Mouse (Mus musculus) heart, embryonic 12.5 days (tissue): ENCODE data around the gene Napsa. TPM values are rescaled to one million over a fixed set of nuclear protein-coding genes. Genes with fewer than 3 reads are reported as not detected.

Source experiments
- ATAC-seq: fragments of 200-750 bp; cut with Nextera tagmentation; 2 replicates; pipeline ENCODE4 v1.8.0; 2017; ENCODE audit warnings: moderate TSS enrichment, moderate library complexity; ENCODE audit not compliant: insufficient number of reproducible peaks, low FRiP score
- H3K27ac ChIP-seq: fragments of 300-500 bp; sonication (generic); 2 replicates; pipeline ENCODE4 v1.5.1; 2016; ENCODE audit warnings: mild to moderate bottlenecking, moderate library complexity; ENCODE audit not compliant: poor library complexity, severe bottlenecking
- H3K27me3 ChIP-seq: fragments of 300-500 bp; sonication (generic); replicated peaks from 2 replicates; pipeline ENCODE4 v1.6.1; 2016; ENCODE audit warnings: mild to moderate bottlenecking, moderate library complexity
- H3K36me3 ChIP-seq: fragments of 300-500 bp; sonication (generic); 2 replicates; pipeline ENCODE4 v1.6.1; 2016; ENCODE audit warnings: mild to moderate bottlenecking, moderate library complexity
- H3K4me1 ChIP-seq: fragments of 300-500 bp; sonication (generic); replicated peaks from 2 replicates; pipeline ENCODE4 v1.6.1; 2016; ENCODE audit warnings: mild to moderate bottlenecking
- H3K4me2 ChIP-seq: fragments of 300-500 bp; sonication (generic); 2 replicates; pipeline ENCODE4 v1.6.1; 2016; ENCODE audit warnings: mild to moderate bottlenecking, moderate library complexity
- H3K4me3 ChIP-seq: fragments of 300-500 bp; sonication (generic); 2 replicates; pipeline ENCODE4 v1.5.1; 2016; ENCODE audit warnings: mild to moderate bottlenecking
- H3K9ac ChIP-seq: fragments of 300-500 bp; sonication (generic); 2 replicates; pipeline ENCODE4 v1.6.1; 2016; ENCODE audit warnings: mild to moderate bottlenecking, moderate library complexity
- H3K9me3 ChIP-seq: fragments of 300-500 bp; sonication (generic); replicated peaks from 2 replicates; pipeline ENCODE4 v1.6.1; 2016; ENCODE audit warnings: mild to moderate bottlenecking, moderate library complexity
- WGBS: fragments of 180-500 bp; shearing (Covaris S2); methylation state at CpG from one replicate; pipeline ENCODE4 v1.1.7; 2016; 5-methylcytosine and 5-hydroxymethylcytosine counted together
- polyA plus RNA-seq: library from polyadenylated mRNA; unstranded; fragments of >200 nt; fragmentation: Nextera tagmentation; extraction: Ambion mirVana; gene quantifications from 2 replicates; pipeline ENCODE4 v1.2.1, GENCODE M21; 2016

Gene Napsa
- polyA plus RNA-seq, 1 experiment from 2014 or later = not detected

- H3K4me1 ChIP-seq = peaks cover 13% of the 10 kb centered on the region
- no peak overlapping the region for H3K9ac ChIP-seq
- WGBS = 73% methylated on average over 12 of the region's 12 CpGs
- no peaks in the 10 kb centered on the region; the same call in 1 of the 2 replicates for H3K9me3 ChIP-seq
- no peak overlapping the region for H3K4me2 ChIP-seq
- H3K36me3 ChIP-seq = peaks cover 62% of the 10 kb centered on the region
- no peak overlapping the region for H3K4me3 ChIP-seq
- no peak overlapping the region for H3K27ac ChIP-seq
- H3K27me3 ChIP-seq = no peaks in the 10 kb centered on the region
- ATAC-seq = no peak
These were observed 29.1 kb upstream of the Napsa start for GRCm38 (mm10) chr7:44543071-44543470.

GRCm38 (mm10) chr7:44546274-44546673, 25.9 kb upstream of the Napsa start:
- WGBS = 92% methylated on average over 3 of the region's 3 CpGs
- Histone ChIP-seq H3K4me3 (no peak overlapping the region), H3K9me3 (no peaks in the 10 kb centered on the region; the same call in 1 of the 2 replicates), H3K27ac (no peak overlapping the region), H3K36me3 (peaks cover 51% of the 10 kb centered on the region), H3K4me1 (peaks cover 13% of the 10 kb centered on the region), H3K27me3 (no peaks in the 10 kb centered on the region), H3K4me2 (no peak overlapping the region), H3K9ac (no peak overlapping the region)
- no peak for ATAC-seq

- 98% methylated on average over 13 of the region's 13 CpGs for whole genome bisulfite sequencing
- Histone ChIP-seq H3K4me1 (peaks cover 13% of the 10 kb centered on the region), H3K36me3 (peaks cover 51% of the 10 kb centered on the region), H3K4me3 (peak overlapping the region; percentile 65; the same call in 1 of the 2 replicates), H3K27ac (no peak overlapping the region), H3K9ac (peak overlapping the region; percentile 76), H3K9me3 (no peaks in the 10 kb centered on the region; the same call in 1 of the 2 replicates), H3K27me3 (no peaks in the 10 kb centered on the region), H3K4me2 (peak overlapping the region; percentile 78)
- no peak for ATAC-seq
These were observed 25.1 kb upstream of the Napsa start for GRCm38 (mm10) chr7:44547041-44547440.

- no peak for ATAC-seq
- Histone ChIP-seq H3K4me3 (peak overlapping the region; percentile 65), H3K4me2 (peak overlapping the region; percentile 78), H3K27me3 (no peaks in the 10 kb centered on the region), H3K36me3 (peaks cover 49% of the 10 kb centered on the region), H3K4me1 (peaks cover 16% of the 10 kb centered on the region), H3K27ac (no peak overlapping the region), H3K9me3 (no peaks in the 10 kb centered on the region; the same call in 1 of the 2 replicates), H3K9ac (peak overlapping the region; percentile 76)
- 21% methylated on average over 5 of the region's 5 CpGs for WGBS
These were observed 24.5 kb upstream of the Napsa start for GRCm38 (mm10) chr7:44547725-44548124.

GRCm38 (mm10) chr7:44548497-44549087, 23.6 kb upstream of the Napsa start, which contains the start of gene Pold1:
TSS of gene Pold1 (minus strand) at chr7:44548849.
- Histone ChIP-seq H3K4me3 (peak within 1 kb of the TSS; percentile 65), H3K36me3 (peaks cover 43% of the 10 kb centered on the region), H3K27me3 (no peaks in the 10 kb centered on the region), H3K9ac (peak within 1 kb of the TSS; percentile 76), H3K4me2 (peak within 1 kb of the TSS; percentile 78), H3K4me1 (peaks cover 23% of the 10 kb centered on the region), H3K27ac (peak within 1 kb of the TSS; percentile 50; the same call in 1 of the 2 replicates), H3K9me3 (no peaks in the 10 kb centered on the region; the same call in 1 of the 2 replicates)
- WGBS = under 1% methylated on average over 43 of the region's 43 CpGs
- ATAC-seq = peak; percentile 93

- Histone ChIP-seq H3K4me3 (no peak overlapping the region), H3K27ac (no peak overlapping the region), H3K36me3 (peaks cover 43% of the 10 kb centered on the region), H3K4me1 (peaks cover 26% of the 10 kb centered on the region), H3K4me2 (no peak overlapping the region), H3K9ac (no peak overlapping the region), H3K27me3 (no peaks in the 10 kb centered on the region), H3K9me3 (no peaks in the 10 kb centered on the region; the same call in 1 of the 2 replicates)
- no peak for ATAC-seq
- 93% methylated on average over 23 of the region's 23 CpGs for WGBS
These were observed 22.4 kb upstream of the Napsa start for GRCm38 (mm10) chr7:44549621-44550408.

- 94% methylated on average over 12 of the region's 12 CpGs for WGBS
- H3K4me1 ChIP-seq = peaks cover 26% of the 10 kb centered on the region
- H3K4me3 ChIP-seq = no peak overlapping the region
- no peaks in the 10 kb centered on the region for H3K27me3 ChIP-seq
- H3K9ac ChIP-seq = no peak overlapping the region
- H3K27ac ChIP-seq = no peak overlapping the region
- H3K9me3 ChIP-seq = no peaks in the 10 kb centered on the region; the same call in 1 of the 2 replicates
- H3K4me2 ChIP-seq = no peak overlapping the region
- ATAC-seq = no peak
- H3K36me3 ChIP-seq = peaks cover 39% of the 10 kb centered on the region
These were observed 21.8 kb upstream of the Napsa start for GRCm38 (mm10) chr7:44550409-44550678.

- no peaks in the 10 kb centered on the region for H3K9me3 ChIP-seq
- no peak for ATAC-seq
- peaks cover 26% of the 10 kb centered on the region for H3K4me1 ChIP-seq
- no peak overlapping the region for H3K9ac ChIP-seq
- no peak overlapping the region for H3K27ac ChIP-seq
- H3K27me3 ChIP-seq = 0 out of 2 replicates have a peak, but pooled peaks cover 5% of the 10 kb centered on the region
- H3K4me2 ChIP-seq = no peak overlapping the region
- peaks cover 35% of the 10 kb centered on the region for H3K36me3 ChIP-seq
- no peak overlapping the region for H3K4me3 ChIP-seq
- 92% methylated on average over 21 of the region's 21 CpGs for WGBS
These were observed 20.9 kb upstream of the Napsa start for GRCm38 (mm10) chr7:44551301-44551700.

GRCm38 (mm10) chr7:44551731-44552130, 20.4 kb upstream of the Napsa start:
- no peak overlapping the region for H3K4me3 ChIP-seq
- no peaks in the 10 kb centered on the region for H3K9me3 ChIP-seq

GRCm38 (mm10) chr7:44552141-44552908, 19.9 kb upstream of the Napsa start:
- 86% methylated on average over 30 of the region's 31 CpGs for WGBS
- no peak for ATAC-seq
- Histone ChIP-seq H3K27ac (no peak overlapping the region), H3K27me3 (0 out of 2 replicates have a peak, but pooled peaks cover 5% of the 10 kb centered on the region), H3K9me3 (no peaks in the 10 kb centered on the region), H3K4me2 (peak overlapping the region; percentile 74), H3K36me3 (peaks cover 33% of the 10 kb centered on the region), H3K9ac (0 out of 2 replicates have a peak overlapping the region, but pooled peaks have one; percentile 82), H3K4me1 (peaks cover 21% of the 10 kb centered on the region), H3K4me3 (peak overlapping the region; percentile 99)

More at GRCm38 (mm10) chr7:44551731-44552130, 20.4 kb upstream of the Napsa start:
- Histone ChIP-seq H3K27ac (no peak overlapping the region), H3K36me3 (peaks cover 33% of the 10 kb centered on the region), H3K9ac (no peak overlapping the region), H3K4me2 (no peak overlapping the region), H3K4me1 (peaks cover 26% of the 10 kb centered on the region), H3K27me3 (0 out of 2 replicates have a peak, but pooled peaks cover 5% of the 10 kb centered on the region)
- WGBS = 81% methylated on average over 22 of the region's 22 CpGs
- ATAC-seq = no peak
